Mouse (Mus musculus) embryonic facial prominence, embryonic 14.5 days (tissue): ENCODE results near the gene Efhd2. TPM values are rescaled to one million over a fixed set of nuclear protein-coding genes. Genes with fewer than 3 reads are reported as not detected.

Source experiments
- ATAC-seq: fragments of 200-750 bp; cut with Nextera tagmentation; 2 replicates; pipeline ENCODE4 v1.8.0; 2017; ENCODE audit warnings: low read depth, moderate number of reproducible peaks, moderate TSS enrichment
- DNase-seq: peaks from one replicate; pipeline ENCODE4 v3.0.0-alpha.2; 2015; ENCODE audit warnings: low spot score
- H3K27ac ChIP-seq: fragments of 300-500 bp; sonication (generic); replicated peaks from 2 replicates; pipeline ENCODE4 v1.5.1; 2014; ENCODE audit warnings: low read depth, mild to moderate bottlenecking, low read length, moderate library complexity
- H3K27me3 ChIP-seq: fragments of 300-500 bp; sonication (generic); replicated peaks from 2 replicates; pipeline ENCODE4 v1.6.1; 2014; ENCODE audit warnings: low read length; ENCODE audit not compliant: control insufficient read depth, insufficient read depth
- H3K36me3 ChIP-seq: fragments of 300-500 bp; sonication (generic); 2 replicates; pipeline ENCODE4 v1.6.1; 2014; ENCODE audit warnings: low read length, mixed read lengths; ENCODE audit not compliant: control insufficient read depth, insufficient read depth
- H3K4me1 ChIP-seq: fragments of 300-500 bp; sonication (generic); 2 replicates; pipeline ENCODE4 v1.6.1; 2014; ENCODE audit warnings: antibody characterized with exemption, low read length; ENCODE audit not compliant: control insufficient read depth, insufficient read depth
- H3K4me2 ChIP-seq: fragments of 300-500 bp; sonication (generic); 2 replicates; pipeline ENCODE4 v1.6.1; 2014; ENCODE audit warnings: low read depth, mild to moderate bottlenecking, low read length, moderate library complexity, mixed read lengths
- H3K4me3 ChIP-seq: fragments of 300-500 bp; sonication (generic); 2 replicates; pipeline ENCODE4 v1.5.1; 2014; ENCODE audit warnings: low read depth, mild to moderate bottlenecking, low read length
- H3K9ac ChIP-seq: fragments of 300-500 bp; sonication (generic); 2 replicates; pipeline ENCODE4 v1.6.1; 2014; ENCODE audit warnings: low read depth, mild to moderate bottlenecking, low read length, moderate library complexity, mixed read lengths
- H3K9me3 ChIP-seq: fragments of 300-500 bp; sonication (generic); 2 replicates; pipeline ENCODE4 v1.6.1; 2016; ENCODE audit warnings: low read length; ENCODE audit not compliant: control insufficient read depth
- WGBS: fragments of 180-500 bp; shearing (Covaris S2); extraction: QIAGEN DNeasy Blood & Tissue Kit; methylation state at CpG from one replicate; pipeline ENCODE4 v1.1.7; 2014; 5-methylcytosine and 5-hydroxymethylcytosine counted together
- polyA plus RNA-seq: library from polyadenylated mRNA; unstranded; fragments of >200 nt; fragmentation: Nextera tagmentation; extraction: Ambion mirVana; gene quantifications from 2 replicates; pipeline ENCODE4 v1.2.1, GENCODE M21; 2014

The Efhd2 gene
- polyA plus RNA-seq, 1 experiment from 2014 or later = 61.6 TPM

DNA sequence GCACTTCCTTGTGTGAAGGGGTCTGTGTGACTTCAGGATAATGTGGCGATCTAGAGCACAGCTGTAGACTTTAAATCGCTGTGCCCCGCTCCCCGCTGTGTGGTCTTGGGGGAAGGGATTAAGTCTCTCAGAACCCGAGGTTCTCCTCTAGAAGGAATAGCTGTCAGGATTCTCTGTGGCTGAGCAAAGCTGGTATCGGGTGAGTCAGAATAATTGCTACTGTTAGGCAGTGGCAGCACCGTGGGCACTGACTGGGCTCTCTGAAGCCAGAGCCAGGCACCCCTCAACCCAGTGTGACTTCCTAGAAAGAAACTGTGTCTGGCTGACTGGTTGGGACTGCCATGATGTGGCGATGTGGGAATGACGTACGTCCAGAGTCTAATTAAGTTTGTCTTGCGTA is 44.3 kb downstream of the Efhd2 start:
- Histone ChIP-seq H3K27ac (no peak overlapping the region), H3K4me3 (no peak overlapping the region), H3K4me2 (no peak overlapping the region), H3K4me1 (no peaks in the 10 kb centered on the region), H3K36me3 (no peaks in the 10 kb centered on the region), H3K9ac (no peak overlapping the region), H3K27me3 (no peaks in the 10 kb centered on the region), H3K9me3 (no peaks in the 10 kb centered on the region)
- DNase-seq = no peak
- no peak for ATAC-seq
- WGBS = 47% methylated on average over 11 of the region's 11 CpGs

DNA sequence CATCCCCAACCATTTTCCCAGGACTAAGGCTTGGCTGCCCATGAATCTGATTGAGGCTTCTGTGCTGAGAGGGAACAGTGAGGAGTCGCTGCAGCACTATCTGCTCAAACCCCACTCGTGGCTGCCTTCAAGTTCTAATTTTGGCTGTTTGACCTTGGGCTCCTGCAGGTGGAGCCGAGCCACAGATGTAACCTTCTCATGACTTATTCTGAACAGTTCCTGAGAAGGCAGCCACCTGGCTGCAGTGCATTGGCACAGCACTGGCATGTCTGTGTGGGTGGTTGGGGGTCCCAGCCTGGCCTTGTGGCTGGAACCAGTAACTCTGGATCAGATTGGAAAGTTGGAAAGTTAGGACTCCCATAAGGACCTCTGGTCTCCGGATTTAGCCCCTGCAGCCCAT is 46.5 kb downstream of the Efhd2 start:
- DNase-seq = no peak
- WGBS = 77% methylated on average over 4 of the region's 4 CpGs
- no peaks in the 10 kb centered on the region for H3K36me3 ChIP-seq
- no peaks in the 10 kb centered on the region for H3K9me3 ChIP-seq
- no peak overlapping the region for H3K4me3 ChIP-seq
- ATAC-seq = no peak
- H3K27ac ChIP-seq = no peak overlapping the region
- H3K4me2 ChIP-seq = no peak overlapping the region
- no peaks in the 10 kb centered on the region for H3K27me3 ChIP-seq
- no peak overlapping the region for H3K9ac ChIP-seq
- no peaks in the 10 kb centered on the region for H3K4me1 ChIP-seq

DNA sequence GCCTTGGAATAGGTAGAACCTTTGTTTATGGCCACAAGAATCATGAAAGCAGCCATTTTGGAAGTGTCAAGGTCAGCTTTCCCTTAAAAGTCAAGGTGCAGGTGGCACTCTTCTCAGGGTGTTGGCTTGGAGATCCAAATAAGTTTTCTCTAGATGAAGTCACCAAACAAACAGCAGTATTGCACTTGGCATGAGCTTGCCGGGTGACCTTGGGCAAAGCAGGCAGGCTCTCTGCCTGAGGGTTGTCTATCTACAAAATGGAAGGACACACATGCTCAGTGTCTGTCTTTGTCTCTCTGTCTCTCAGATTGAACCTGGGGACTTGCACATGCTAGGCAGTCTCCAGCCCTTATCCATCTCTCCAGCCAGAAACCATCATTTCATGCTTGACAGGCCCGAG is 47.3 kb downstream of the Efhd2 start:
- Histone ChIP-seq H3K4me2 (no peak overlapping the region), H3K27me3 (no peaks in the 10 kb centered on the region), H3K27ac (no peak overlapping the region), H3K4me3 (no peak overlapping the region), H3K36me3 (no peaks in the 10 kb centered on the region), H3K9ac (no peak overlapping the region), H3K9me3 (no peaks in the 10 kb centered on the region), H3K4me1 (no peaks in the 10 kb centered on the region)
- WGBS = 94% methylated on average over 2 of the region's 2 CpGs
- ATAC-seq (no peak), DNase-seq (no peak)

DNA sequence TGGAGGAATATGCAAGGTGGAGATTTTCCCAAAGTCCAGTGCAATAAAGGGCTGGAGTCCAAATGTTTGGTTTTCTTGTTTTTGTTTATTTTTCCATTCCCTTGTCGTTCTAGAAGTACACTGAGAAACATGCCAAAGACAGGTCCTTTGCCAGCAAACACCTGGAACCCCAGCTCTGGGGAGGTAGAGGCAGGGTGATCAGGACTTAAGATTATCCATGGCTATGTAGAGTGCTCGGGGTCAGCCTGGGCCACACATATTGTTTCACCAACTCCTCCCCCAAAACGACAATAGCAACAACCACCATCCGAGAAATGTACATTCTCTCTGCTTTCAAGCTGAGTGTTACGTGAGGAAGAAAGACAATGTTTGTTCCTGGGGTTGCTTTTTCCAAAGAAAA is 48.7 kb downstream of the Efhd2 start, which contains the start of gene Cela2a:
Gene Cela2a (minus strand): TSS at position 101 of the 400 bp plus-strand sequence.
- Histone ChIP-seq H3K36me3 (no peaks in the 10 kb centered on the region), H3K4me1 (no peaks in the 10 kb centered on the region), H3K27me3 (no peaks in the 10 kb centered on the region), H3K9me3 (no peaks in the 10 kb centered on the region), H3K27ac (no peak within 1 kb of the TSS), H3K9ac (no peak within 1 kb of the TSS), H3K4me2 (no peak within 1 kb of the TSS), H3K4me3 (no peak within 1 kb of the TSS)
- 70% methylated on average over 5 of the region's 5 CpGs for WGBS
- DNase-seq = no peak
- ATAC-seq = no peak

DNA sequence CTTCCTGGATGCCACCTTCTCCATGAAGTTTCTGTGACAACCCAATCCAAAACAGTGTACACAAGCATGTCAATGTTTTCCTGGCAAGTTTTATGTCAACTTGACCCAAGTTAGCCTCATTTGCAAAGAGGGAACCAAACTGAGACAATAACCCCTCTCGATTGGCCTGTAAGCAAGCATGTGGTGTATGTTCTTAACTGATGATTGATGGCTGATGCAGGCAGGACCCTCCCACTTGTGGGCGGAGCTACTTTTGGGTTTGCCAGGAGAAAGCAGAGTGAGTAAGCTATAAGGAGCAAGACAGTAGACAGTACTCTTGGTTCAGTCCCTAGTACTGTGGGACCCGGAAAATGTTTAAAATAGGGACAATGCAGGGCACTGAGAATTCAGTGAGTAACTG is 51.7 kb downstream of the Efhd2 start:
- Histone ChIP-seq H3K27me3 (no peaks in the 10 kb centered on the region), H3K4me3 (no peak overlapping the region), H3K36me3 (no peaks in the 10 kb centered on the region), H3K4me2 (no peak overlapping the region), H3K9me3 (no peaks in the 10 kb centered on the region), H3K9ac (no peak overlapping the region), H3K4me1 (no peaks in the 10 kb centered on the region), H3K27ac (no peak overlapping the region)
- ATAC-seq (no peak), DNase-seq (no peak)
- 64% methylated on average over 3 of the region's 3 CpGs for WGBS

DNA sequence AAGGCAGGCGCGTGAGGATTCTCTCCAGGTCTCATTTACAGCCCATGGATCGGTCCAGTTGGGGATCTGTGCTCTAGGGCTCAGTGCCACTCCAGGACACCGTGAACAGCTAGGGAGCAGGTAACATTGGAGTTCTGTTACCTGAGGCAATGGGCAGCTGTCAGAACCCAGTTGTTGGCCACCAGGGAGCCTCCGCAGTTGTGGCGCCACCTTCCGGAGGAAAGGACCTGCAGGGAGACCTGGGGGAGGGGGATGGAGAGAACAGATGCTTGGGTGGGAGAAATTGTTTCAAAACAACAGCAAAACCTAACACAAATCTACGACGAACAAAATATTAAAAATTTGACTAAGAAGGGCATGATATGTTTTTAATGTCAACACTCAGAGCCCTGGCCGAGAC is 52.6 kb downstream of the Efhd2 start:
- Histone ChIP-seq H3K4me3 (no peak overlapping the region), H3K27ac (no peak overlapping the region), H3K27me3 (no peaks in the 10 kb centered on the region), H3K9ac (no peak overlapping the region), H3K4me2 (no peak overlapping the region), H3K9me3 (no peaks in the 10 kb centered on the region), H3K4me1 (no peaks in the 10 kb centered on the region), H3K36me3 (no peaks in the 10 kb centered on the region)
- 76% methylated on average over 10 of the region's 10 CpGs for WGBS
- DNase-seq = no peak
- no peak for ATAC-seq

DNA sequence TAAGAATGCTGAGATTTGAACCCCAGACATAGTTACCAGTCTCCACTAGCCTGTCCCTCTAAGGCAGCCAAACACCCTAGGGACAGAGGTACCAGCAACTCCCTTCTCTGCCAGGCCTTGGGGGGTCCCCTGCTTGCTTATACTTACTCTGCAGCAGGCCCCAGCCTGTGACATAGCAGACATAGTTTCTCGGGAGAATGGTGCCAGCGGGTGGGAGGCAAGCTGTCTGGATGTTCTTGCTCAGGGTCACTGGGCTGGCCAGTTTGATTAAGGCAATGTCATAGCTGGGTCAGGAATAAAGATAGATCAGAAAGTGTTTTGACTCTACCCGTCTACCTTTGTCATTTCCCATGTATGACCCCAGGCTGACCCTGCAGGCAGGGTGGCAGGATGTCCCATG is 53.5 kb downstream of the Efhd2 start:
- 60% methylated on average over 3 of the region's 3 CpGs for WGBS

DNA sequence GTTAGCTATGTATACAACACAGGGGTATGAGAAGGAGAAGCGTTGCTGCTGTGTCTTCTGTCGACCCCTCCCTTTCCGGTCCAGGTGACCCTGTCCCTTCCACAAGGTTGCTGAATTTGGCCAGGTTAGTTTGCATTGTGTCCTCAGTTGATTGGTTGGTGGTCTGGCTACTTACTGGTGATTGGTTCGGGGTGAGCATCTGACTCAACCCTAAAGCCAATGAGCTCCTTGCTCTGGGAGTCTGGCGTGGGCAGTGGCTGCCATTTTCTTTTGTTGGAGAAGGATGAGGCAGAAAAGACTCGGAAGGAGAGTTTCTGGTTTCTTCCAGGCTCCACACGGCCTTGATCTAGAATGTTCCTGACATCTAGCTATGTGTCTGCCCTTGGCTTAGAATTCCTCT is 55.4 kb downstream of the Efhd2 start:
- ATAC-seq = no peak
- Histone ChIP-seq H3K9ac (no peak overlapping the region), H3K4me1 (no peaks in the 10 kb centered on the region), H3K4me2 (no peak overlapping the region), H3K36me3 (0 out of 2 replicates have a peak, but pooled peaks cover 10% of the 10 kb centered on the region), H3K27me3 (no peaks in the 10 kb centered on the region), H3K9me3 (no peaks in the 10 kb centered on the region), H3K4me3 (no peak overlapping the region), H3K27ac (no peak overlapping the region)
- no peak for DNase-seq
- 91% methylated on average over 7 of the region's 7 CpGs for WGBS

More for the DNA sequence above, 53.5 kb downstream of the Efhd2 start:
- Histone ChIP-seq H3K9me3 (no peaks in the 10 kb centered on the region), H3K4me2 (no peak overlapping the region), H3K27ac (no peak overlapping the region), H3K4me1 (no peaks in the 10 kb centered on the region), H3K4me3 (no peak overlapping the region), H3K36me3 (no peaks in the 10 kb centered on the region), H3K27me3 (no peaks in the 10 kb centered on the region), H3K9ac (no peak overlapping the region)
- ATAC-seq = no peak
- no peak for DNase-seq

DNA sequence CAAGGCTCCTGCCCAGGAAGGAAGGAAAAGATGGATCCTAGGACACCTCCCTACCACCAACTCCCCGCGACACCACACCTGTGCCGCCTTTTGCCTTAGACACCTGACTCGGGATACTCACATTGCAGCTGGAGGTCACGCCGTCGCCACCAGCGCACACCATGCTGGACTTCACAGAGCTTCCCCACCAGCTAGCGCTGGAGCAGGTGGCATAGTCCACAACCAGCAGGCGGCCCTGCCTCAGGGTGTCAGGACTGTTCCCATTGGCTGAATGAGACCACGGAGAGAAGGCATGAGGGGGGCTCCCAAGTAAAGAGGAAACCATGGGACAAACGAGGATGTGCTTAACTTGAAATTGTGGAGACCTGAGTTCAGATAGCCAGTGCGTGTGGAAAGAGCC is 55.9 kb downstream of the Efhd2 start:
- no peaks in the 10 kb centered on the region for H3K27me3 ChIP-seq

More for the DNA sequence above, 55.9 kb downstream of the Efhd2 start:
- Histone ChIP-seq H3K27ac (no peak overlapping the region), H3K4me1 (no peaks in the 10 kb centered on the region), H3K36me3 (0 out of 2 replicates have a peak, but pooled peaks cover 10% of the 10 kb centered on the region), H3K4me3 (no peak overlapping the region), H3K4me2 (no peak overlapping the region), H3K9ac (no peak overlapping the region), H3K9me3 (no peaks in the 10 kb centered on the region)
- DNase-seq (no peak), ATAC-seq (no peak)
- WGBS = 84% methylated on average over 13 of the region's 13 CpGs
